Mouse (Mus musculus): ENCODE measurements around the gene Cops9. TPM values are rescaled to one million over a fixed set of nuclear protein-coding genes. Genes with fewer than 3 reads are reported as not detected.

Gene Cops9
- polyA plus RNA-seq, 1 experiment: 44.1 TPM

DNA sequence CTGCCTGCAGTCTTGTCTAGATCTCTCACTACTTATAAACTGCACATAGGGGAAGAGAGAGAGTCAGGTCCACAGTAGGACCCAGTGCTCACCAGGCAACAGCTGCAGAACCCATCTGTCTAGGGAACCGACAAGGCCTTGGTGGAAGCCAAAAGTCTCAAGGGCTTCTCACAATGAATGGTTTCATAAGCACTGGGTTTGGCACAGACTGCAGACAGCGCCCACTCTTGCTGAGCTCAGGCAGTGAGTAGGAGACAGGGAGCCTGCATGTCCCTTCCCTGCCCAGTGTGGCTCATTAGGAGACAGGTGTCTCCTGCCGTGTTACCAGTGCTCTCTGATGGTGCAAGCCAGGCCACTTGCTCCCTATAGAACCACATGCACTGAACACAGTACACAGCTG, 3.6 kb downstream of the Cops9 start:
- H3K27ac ChIP-seq (ENCODE audit: insufficient read depth, low read depth, low read length): no peak overlapping the region
- H3K4me1 ChIP-seq (ENCODE audit: control insufficient read depth, insufficient read depth, insufficient read length, low read length): peaks cover 8% of the 10 kb centered on the region; the same call in 1 of the 2 replicates
- WGBS: 78% methylated on average over 3 of the region's 3 CpGs
- H3K36me3 ChIP-seq (ENCODE audit: control insufficient read depth, insufficient read depth, low read length): peaks cover 16% of the 10 kb centered on the region; the same call in 1 of the 2 replicates
- H3K27me3 ChIP-seq (ENCODE audit: control insufficient read depth, insufficient read depth, low read length): no peaks in the 10 kb centered on the region
- no peak overlapping the region for H3K4me3 ChIP-seq (ENCODE audit: low read depth, low read length)
- TF ChIP-seq POLR2A (IDR thresholded peaks at IDR 0.05; ENCODE audit: low read depth, low read length): no peak

DNA sequence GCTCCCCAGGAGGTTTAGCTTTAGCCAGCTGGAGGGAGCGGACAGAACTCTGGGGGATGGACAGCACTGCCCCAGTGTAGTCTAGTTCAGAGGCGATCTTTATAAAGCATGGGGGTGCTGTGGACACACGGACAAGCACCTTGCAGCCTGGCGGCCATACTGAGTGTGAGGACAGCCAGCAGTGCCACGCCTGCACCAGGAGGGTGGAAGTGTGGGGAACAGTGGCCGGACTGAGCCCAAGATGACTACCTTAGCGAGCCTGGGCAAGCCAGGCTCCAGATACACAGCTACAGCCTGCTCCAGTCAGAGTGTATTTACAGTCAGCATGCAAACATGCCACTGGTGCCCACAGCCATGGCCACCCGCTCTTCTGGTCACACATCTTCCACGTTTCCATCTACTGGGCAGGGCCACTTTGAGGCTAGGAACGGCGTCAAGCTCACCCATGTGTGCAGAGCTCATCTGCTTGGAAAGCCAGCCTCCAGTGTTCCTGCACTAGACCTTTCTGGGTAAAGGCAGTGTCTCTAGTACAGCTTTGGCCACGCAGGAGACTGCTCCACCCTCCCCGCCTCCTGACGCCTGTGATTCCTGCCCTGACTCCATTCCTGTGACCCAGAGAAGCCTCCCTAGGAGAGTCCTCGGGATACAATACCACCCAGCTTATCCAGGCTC, 4.1 kb downstream of the Cops9 start:
- WGBS: 89% methylated on average over 15 of the region's 15 CpGs
- Histone ChIP-seq H3K36me3 (ENCODE audit: control insufficient read depth, insufficient read depth, low read length) (peaks cover 16% of the 10 kb centered on the region; the same call in 1 of the 2 replicates), H3K27ac (ENCODE audit: insufficient read depth, low read depth, low read length) (no peak overlapping the region), H3K4me1 (ENCODE audit: control insufficient read depth, insufficient read depth, insufficient read length, low read length) (peaks cover 8% of the 10 kb centered on the region; the same call in 1 of the 2 replicates), H3K27me3 (ENCODE audit: control insufficient read depth, insufficient read depth, low read length) (no peaks in the 10 kb centered on the region), H3K4me3 (ENCODE audit: low read depth, low read length) (no peak overlapping the region)
- TF ChIP-seq POLR2A (IDR thresholded peaks at IDR 0.05; ENCODE audit: low read depth, low read length): no peak
- no peak for TF ChIP-seq CTCF (IDR thresholded peaks at IDR 0.05; ENCODE audit: extremely low read depth, insufficient read length, insufficient replicate concordance, low read depth, low read length)

DNA sequence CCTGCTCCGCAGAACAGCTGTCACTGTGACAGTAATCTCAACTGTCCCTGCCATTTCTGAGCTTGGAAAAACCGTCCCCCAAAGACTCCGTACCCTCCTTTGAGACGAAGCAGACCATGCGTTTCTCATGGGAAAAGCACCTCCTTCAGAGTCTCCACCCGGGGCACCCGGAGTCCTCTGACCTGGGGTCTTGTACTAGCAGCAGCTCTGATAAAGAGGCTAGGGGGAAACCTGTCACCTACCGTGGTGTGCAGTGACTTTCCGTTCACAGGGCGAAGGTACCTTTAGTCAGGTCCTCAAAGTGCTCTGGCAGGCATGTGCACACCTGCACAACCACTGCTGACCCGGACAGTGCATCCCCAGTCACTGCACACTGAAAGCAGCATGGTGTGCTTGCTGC, 5.1 kb downstream of the Cops9 start:
- Histone ChIP-seq H3K4me1 (ENCODE audit: control insufficient read depth, insufficient read depth, insufficient read length, low read length) (peaks cover 5% of the 10 kb centered on the region; the same call in 1 of the 2 replicates), H3K27ac (ENCODE audit: insufficient read depth, low read depth, low read length) (no peak overlapping the region), H3K27me3 (ENCODE audit: control insufficient read depth, insufficient read depth, low read length) (no peaks in the 10 kb centered on the region), H3K4me3 (ENCODE audit: low read depth, low read length) (no peak overlapping the region), H3K36me3 (ENCODE audit: control insufficient read depth, insufficient read depth, low read length) (peaks cover 16% of the 10 kb centered on the region; the same call in 1 of the 2 replicates)
- no peak for TF ChIP-seq POLR2A (IDR thresholded peaks at IDR 0.05; ENCODE audit: low read depth, low read length)
- TF ChIP-seq CTCF (IDR thresholded peaks at IDR 0.05; ENCODE audit: extremely low read depth, insufficient read length, insufficient replicate concordance, low read depth, low read length): no peak
- WGBS: 91% methylated on average over 11 of the region's 11 CpGs

DNA sequence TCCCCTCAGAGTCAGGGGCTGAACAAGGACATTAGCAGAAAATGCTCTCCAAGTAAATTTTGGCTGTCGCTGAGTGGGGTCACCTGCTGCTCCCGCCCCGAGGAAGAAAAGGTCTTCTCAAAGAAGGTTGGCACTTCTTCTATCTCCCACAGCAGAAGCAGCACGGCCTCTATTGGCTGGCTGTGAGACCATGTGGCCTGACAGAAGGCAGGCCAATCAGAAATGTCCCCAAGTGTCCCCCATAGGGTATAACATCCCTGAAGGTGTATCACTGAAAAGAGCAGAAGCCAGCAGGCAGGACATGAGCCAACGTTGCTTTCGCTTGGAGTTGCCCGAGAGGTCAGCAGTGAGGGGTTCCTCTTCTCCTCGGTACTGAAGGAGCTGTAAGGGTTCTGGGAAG, 5.8 kb downstream of the Cops9 start:
- 83% methylated on average over 8 of the region's 8 CpGs for WGBS
- Histone ChIP-seq H3K4me1 (ENCODE audit: control insufficient read depth, insufficient read depth, insufficient read length, low read length) (peaks cover 4% of the 10 kb centered on the region; the same call in 1 of the 2 replicates), H3K36me3 (ENCODE audit: control insufficient read depth, insufficient read depth, low read length) (peaks cover 16% of the 10 kb centered on the region; the same call in 1 of the 2 replicates), H3K4me3 (ENCODE audit: low read depth, low read length) (no peak overlapping the region), H3K27ac (ENCODE audit: insufficient read depth, low read depth, low read length) (no peak overlapping the region), H3K27me3 (ENCODE audit: control insufficient read depth, insufficient read depth, low read length) (no peaks in the 10 kb centered on the region)
- TF ChIP-seq POLR2A (IDR thresholded peaks at IDR 0.05; ENCODE audit: low read depth, low read length) (no peak), CTCF (IDR thresholded peaks at IDR 0.05; ENCODE audit: extremely low read depth, insufficient read length, insufficient replicate concordance, low read depth, low read length) (no peak)

DNA sequence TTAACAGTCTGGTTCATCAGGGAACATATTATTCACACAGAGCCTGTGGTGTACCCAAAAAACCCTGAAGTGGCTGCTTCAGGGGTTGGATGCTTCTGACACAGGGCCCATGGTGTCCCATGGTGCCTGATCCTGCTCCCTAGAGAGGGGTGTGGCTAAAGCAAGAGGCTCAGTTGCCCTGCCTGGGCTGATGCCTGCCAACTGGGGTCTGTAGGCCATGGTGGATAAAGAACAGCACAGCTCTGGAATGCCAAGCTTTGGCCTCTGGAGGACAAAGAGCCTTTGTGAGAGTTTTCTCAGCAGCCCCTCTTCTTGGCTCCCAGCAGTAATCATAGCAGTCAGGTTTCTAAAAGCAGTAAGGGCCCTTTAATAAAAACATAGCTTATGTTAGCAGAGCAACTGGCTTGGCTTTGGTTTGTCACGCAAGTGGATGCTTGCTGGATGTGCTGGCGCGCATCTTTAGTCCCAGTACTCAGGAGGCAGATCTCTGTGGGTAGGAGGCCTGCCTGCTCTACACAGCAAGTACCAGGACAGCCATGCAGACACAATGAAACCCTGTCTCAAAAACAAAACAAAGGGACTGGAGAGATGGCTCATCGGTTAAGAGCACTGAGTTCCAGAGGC, 6.7 kb downstream of the Cops9 start:
- TF ChIP-seq CTCF (IDR thresholded peaks at IDR 0.05; ENCODE audit: extremely low read depth, insufficient read length, insufficient replicate concordance, low read depth, low read length): no peak
- no peak for TF ChIP-seq POLR2A (IDR thresholded peaks at IDR 0.05; ENCODE audit: low read depth, low read length)
- H3K27me3 ChIP-seq (ENCODE audit: control insufficient read depth, insufficient read depth, low read length): no peaks in the 10 kb centered on the region
- H3K4me1 ChIP-seq (ENCODE audit: control insufficient read depth, insufficient read depth, insufficient read length, low read length): no peaks in the 10 kb centered on the region; the same call in 1 of the 2 replicates
- peaks cover 16% of the 10 kb centered on the region; the same call in 1 of the 2 replicates for H3K36me3 ChIP-seq (ENCODE audit: control insufficient read depth, insufficient read depth, low read length)
- no peak overlapping the region for H3K4me3 ChIP-seq (ENCODE audit: low read depth, low read length)
- WGBS: 82% methylated on average over 4 of the region's 4 CpGs
- H3K27ac ChIP-seq (ENCODE audit: insufficient read depth, low read depth, low read length): no peak overlapping the region

DNA sequence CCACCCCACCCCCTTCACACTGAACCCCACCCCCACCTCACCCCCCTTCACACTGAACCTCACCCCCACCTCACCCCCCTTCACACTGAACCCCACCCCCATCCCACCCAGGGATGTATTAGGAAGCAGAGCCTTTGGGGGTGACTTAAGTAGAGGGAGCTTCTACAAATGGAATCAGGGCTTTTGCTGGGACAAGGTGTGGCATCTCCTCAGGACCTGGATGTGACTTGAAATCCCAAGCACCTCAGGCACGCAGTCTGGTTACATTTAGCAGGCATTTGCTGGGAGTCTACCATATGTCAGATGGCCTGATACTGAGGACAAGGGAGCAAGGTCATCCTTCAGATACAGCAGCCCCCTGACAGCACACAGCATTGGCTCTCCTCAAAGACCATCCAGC, 7.2 kb downstream of the Cops9 start:
- Histone ChIP-seq H3K27ac (ENCODE audit: insufficient read depth, low read depth, low read length) (no peak overlapping the region), H3K4me1 (ENCODE audit: control insufficient read depth, insufficient read depth, insufficient read length, low read length) (no peaks in the 10 kb centered on the region), H3K36me3 (ENCODE audit: control insufficient read depth, insufficient read depth, low read length) (peaks cover 16% of the 10 kb centered on the region; the same call in 1 of the 2 replicates), H3K27me3 (ENCODE audit: control insufficient read depth, insufficient read depth, low read length) (no peaks in the 10 kb centered on the region), H3K4me3 (ENCODE audit: low read depth, low read length) (no peak overlapping the region)
- TF ChIP-seq POLR2A (IDR thresholded peaks at IDR 0.05; ENCODE audit: low read depth, low read length) (no peak), CTCF (IDR thresholded peaks at IDR 0.05; ENCODE audit: extremely low read depth, insufficient read length, insufficient replicate concordance, low read depth, low read length) (no peak)
- 75% methylated on average over 1 of the region's 1 CpGs for WGBS

DNA sequence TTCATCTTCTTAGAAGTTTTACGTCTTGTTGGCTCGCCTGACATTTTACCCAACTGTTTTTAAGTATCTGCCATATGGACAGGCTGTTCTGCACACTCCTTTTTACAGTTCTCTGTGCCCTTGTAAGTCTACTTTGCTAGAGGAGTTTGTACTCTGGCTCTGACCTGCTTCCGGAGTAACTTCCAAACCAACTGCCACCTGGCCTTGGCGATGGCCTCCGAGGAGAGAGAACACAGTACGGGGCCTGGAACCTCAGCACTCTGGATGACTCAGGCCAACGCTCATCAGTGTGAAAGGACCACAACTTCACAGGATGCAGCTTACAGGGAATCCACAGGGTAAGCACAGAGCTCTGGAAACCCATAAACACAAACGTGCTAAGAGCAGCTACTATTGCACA, 8.1 kb downstream of the Cops9 start:
- Histone ChIP-seq H3K4me1 (ENCODE audit: control insufficient read depth, insufficient read depth, insufficient read length, low read length) (no peaks in the 10 kb centered on the region), H3K36me3 (ENCODE audit: control insufficient read depth, insufficient read depth, low read length) (peaks cover 16% of the 10 kb centered on the region; the same call in 1 of the 2 replicates), H3K27me3 (ENCODE audit: control insufficient read depth, insufficient read depth, low read length) (no peaks in the 10 kb centered on the region), H3K27ac (ENCODE audit: insufficient read depth, low read depth, low read length) (no peak overlapping the region), H3K4me3 (ENCODE audit: low read depth, low read length) (no peak overlapping the region)
- WGBS: 87% methylated on average over 8 of the region's 8 CpGs
- TF ChIP-seq POLR2A (IDR thresholded peaks at IDR 0.05; ENCODE audit: low read depth, low read length) (no peak), CTCF (IDR thresholded peaks at IDR 0.05; ENCODE audit: extremely low read depth, insufficient read length, insufficient replicate concordance, low read depth, low read length) (no peak)
